Mouse (Mus musculus) lung, adult 2 months (tissue): ENCODE results near the gene Galnt16.

ENCODE experiments used
- CTCF ChIP-seq: fragments of 200-500 bp; IDR thresholded peaks from 2 replicates; pipeline ENCODE4 v1.5.1; 2011; ENCODE audit warnings: mild to moderate bottlenecking, low read length, control low read depth; ENCODE audit not compliant: insufficient read depth
- POLR2A ChIP-seq: fragments of 200-500 bp; IDR thresholded peaks from 2 replicates; pipeline ENCODE4 v1.6.1; 2011; ENCODE audit warnings: low read depth, mild to moderate bottlenecking, control low read depth, low read length, borderline replicate concordance; ENCODE audit errors: extremely low read depth

- TF ChIP-seq CTCF = no peak
- TF ChIP-seq POLR2A = no peak
Observed at GRCm38 (mm10) chr12:80567375-80567774, 49.3 kb downstream of the Galnt16 start.
